ENCODE assay signal across 14 mouse cellular contexts in the genomic region with DNA sequence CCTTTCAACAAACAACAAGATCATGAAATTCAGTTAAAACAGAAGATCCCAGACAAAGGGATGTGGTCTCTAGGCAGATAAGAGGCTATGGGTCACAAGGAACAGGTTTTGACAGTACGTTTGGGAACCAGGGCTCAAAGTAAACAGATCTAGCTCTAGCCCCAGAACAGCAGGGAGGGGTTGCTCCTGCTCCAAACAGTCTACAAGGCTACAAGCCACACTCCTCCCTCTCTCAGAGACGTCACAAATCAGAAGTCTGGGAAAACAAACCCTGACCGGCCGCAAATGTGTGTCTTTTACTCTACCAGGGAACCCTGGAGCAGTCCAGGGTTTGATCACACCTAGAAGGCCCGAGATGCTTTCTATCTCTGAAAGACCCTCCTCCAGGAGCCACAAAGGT. TPM values are rescaled to one million over a fixed set of nuclear protein-coding genes. Genes with fewer than 3 reads are reported as not detected.
DNase-seq lines count a peak whose midpoint lies in the region; ATAC-seq and TF ChIP-seq lines count a peak whose summit lies in the region.
"Had no signal": no experiment of that assay in that cellular context is flagged by ENCODE, and none has a peak within 500 bp of the region (broad histone marks: within the 10 kb centered on the region; RNA-seq: fewer than 3 reads in every experiment).

No protein-coding gene starts in this region.

- DNase-seq in heart, adult 2 months = peak in 1 of 2 experiments; percentile 17
- DNase-seq in heart, adult 9 months (ENCODE audit: low spot score in 2 of 2) = no peak
- peak; percentile 22 for DNase-seq in kidney, postnatal 10 days
- no peak for DNase-seq in embryonic facial prominence, embryonic 10.5 days (ENCODE audit: low spot score)
- DNase-seq in spleen, adult 12 weeks (ENCODE audit: low spot score) = no peak
- DNase-seq: gastrocnemius, postnatal 36 days; kidney, postnatal 4 days; thymus, postnatal 4 days had no signal

- peaks cover 11% of the 10 kb centered on the region for H3K79me2 ChIP-seq in heart, adult 2 months (replicated peaks; ENCODE audit: control insufficient read depth, insufficient read depth, low read length)

- TF ChIP-seq POLR2A in heart, adult 2 months (IDR thresholded peaks at IDR 0.05; ENCODE audit: insufficient read depth, low read depth, low read length) = no peak

- peaks cover 3% of the 10 kb centered on the region; the same call in 1 of the 2 replicates for H3K36me3 ChIP-seq in heart, adult 2 months (ENCODE audit: control insufficient read depth, insufficient read depth, low read length)
- peaks cover 8% of the 10 kb centered on the region; the same call in 1 of the 2 replicates for H3K36me3 ChIP-seq in kidney, embryonic 16.5 days (ENCODE audit: insufficient read depth, low read length)
- H3K36me3 ChIP-seq in embryonic facial prominence, embryonic 10.5 days (replicated peaks) = peaks cover 11% of the 10 kb centered on the region
- H3K36me3 ChIP-seq in intestine, embryonic 16.5 days (ENCODE audit: control insufficient read depth, insufficient read depth, low read length) = peaks cover 6% of the 10 kb centered on the region

- no peaks in the 10 kb centered on the region for H3K9me3 ChIP-seq in kidney, embryonic 16.5 days (ENCODE audit: low read length)
- H3K9me3 ChIP-seq in embryonic facial prominence, embryonic 10.5 days = no peaks in the 10 kb centered on the region
- H3K9me3 ChIP-seq in intestine, embryonic 16.5 days (ENCODE audit: control insufficient read depth, low read length) = no peaks in the 10 kb centered on the region

- H3K4me3 ChIP-seq in heart, adult 2 months = no peak overlapping the region
- H3K4me3 ChIP-seq in kidney, embryonic 16.5 days (ENCODE audit: low read length) = no peak overlapping the region
- H3K4me3 ChIP-seq in embryonic facial prominence, embryonic 10.5 days = no peak overlapping the region
- H3K4me3 ChIP-seq in intestine, embryonic 16.5 days (ENCODE audit: low read length) = no peak overlapping the region

- peak overlapping the region; percentile 37 for H3K27ac ChIP-seq in heart, adult 2 months
- no peak overlapping the region for H3K27ac ChIP-seq in kidney, embryonic 16.5 days (ENCODE audit: low read length)
- H3K27ac ChIP-seq in embryonic facial prominence, embryonic 10.5 days (replicated peaks) = peak overlapping the region; percentile 59
- no peak overlapping the region for H3K27ac ChIP-seq in intestine, embryonic 16.5 days (ENCODE audit: low read length)
- H3K27ac ChIP-seq: macrophage had no signal

- H3K27me3 ChIP-seq in heart, adult 2 months (ENCODE audit: control insufficient read depth, insufficient read depth, low read length) = no peaks in the 10 kb centered on the region
- no peaks in the 10 kb centered on the region for H3K27me3 ChIP-seq in kidney, embryonic 16.5 days (ENCODE audit: insufficient read depth, low read length)
- 0 out of 2 replicates have a peak, but pooled peaks cover 10% of the 10 kb centered on the region for H3K27me3 ChIP-seq in embryonic facial prominence, embryonic 10.5 days (replicated peaks; ENCODE audit: low read depth, poor library complexity, severe bottlenecking)
- no peaks in the 10 kb centered on the region for H3K27me3 ChIP-seq in intestine, embryonic 16.5 days (replicated peaks; ENCODE audit: control insufficient read depth, insufficient read depth, low read length)

- H3K9ac ChIP-seq in heart, adult 2 months (ENCODE audit: low read depth, low read length) = no peak overlapping the region
- H3K9ac ChIP-seq in kidney, embryonic 16.5 days (replicated peaks; ENCODE audit: low read length) = no peak overlapping the region
- peak overlapping the region; percentile 42 for H3K9ac ChIP-seq in intestine, embryonic 16.5 days (ENCODE audit: low read depth, low read length)

- no peak for ATAC-seq in kidney, embryonic 16.5 days (ENCODE audit: low FRiP score, low TSS enrichment)
- ATAC-seq in intestine, embryonic 16.5 days = no peak
- ATAC-seq: activated CD4-positive, CD25-positive, alpha-beta regulatory T cell, adult 4 months; forebrain, embryonic 16.5 days had no signal

- intact Hi-C loops in heart, adult 2 months (cut with DNase I) = no loop called here

- TF ChIP-seq EP300 in heart, adult 2 months (IDR thresholded peaks at IDR 0.05; ENCODE audit: insufficient read depth, low read depth, low read length) = no peak

- H3K4me1 ChIP-seq in heart, adult 2 months (ENCODE audit: control insufficient read depth, insufficient read depth, low read length) = peaks cover 45% of the 10 kb centered on the region
- H3K4me1 ChIP-seq in kidney, embryonic 16.5 days (ENCODE audit: insufficient read depth, low read length) = peaks cover 66% of the 10 kb centered on the region
- peaks cover 87% of the 10 kb centered on the region for H3K4me1 ChIP-seq in embryonic facial prominence, embryonic 10.5 days
- peaks cover 61% of the 10 kb centered on the region for H3K4me1 ChIP-seq in intestine, embryonic 16.5 days (ENCODE audit: control insufficient read depth, insufficient read depth, low read length)

- 66% methylated on average over 5 of the region's 5 CpGs for WGBS in heart, adult 2 months
- 31% methylated on average over 5 of the region's 5 CpGs for WGBS in kidney, embryonic 16.5 days
- 35% methylated on average over 5 of the region's 5 CpGs for WGBS in embryonic facial prominence, embryonic 10.5 days
- 32% methylated on average over 5 of the region's 5 CpGs for WGBS in intestine, embryonic 16.5 days

- no peak overlapping the region for H3K4me2 ChIP-seq in kidney, embryonic 16.5 days (replicated peaks; ENCODE audit: low read depth, low read length)
- H3K4me2 ChIP-seq in intestine, embryonic 16.5 days (ENCODE audit: low read depth, low read length) = no peak overlapping the region
- H3K4me2 ChIP-seq: liver, embryonic 11.5 days had no signal

- no peak for TF ChIP-seq CTCF in heart, adult 2 months (IDR thresholded peaks at IDR 0.05)

RNA-seq across cellular contexts. Expression of a gene that starts 19.0 kb away (rescaled TPM):
- total RNA-seq in heart, adult 2 months (2021) = 100 to 1,000 TPM; 113 to 137 TPM
- 92.6 and 98.5 TPM in 2 replicates for polyA plus RNA-seq in heart, adult 2 months (2012; rRNA removed)
- 51.5 and 59.8 TPM in 2 replicates for polyA plus RNA-seq in kidney, embryonic 16.5 days (2015; fragmentation: Nextera tagmentation; extraction: Ambion mirVana)
- 49.6 and 52.9 TPM in 2 replicates for polyA plus RNA-seq in embryonic facial prominence, embryonic 10.5 days (2016; fragmentation: Nextera tagmentation; extraction: Ambion mirVana)
- polyA plus RNA-seq in intestine, embryonic 16.5 days (2015; fragmentation: Nextera tagmentation; extraction: Ambion mirVana) = 54.8 and 55.5 TPM in 2 replicates

RNA-seq across cellular contexts. Expression of a gene that starts 21.6 kb away (rescaled TPM):
- 10 to 100 TPM; 44.8 to 50.6 TPM for total RNA-seq in heart, adult 2 months (2021)
- polyA plus RNA-seq in heart, adult 2 months (2012; rRNA removed) = 89.9 and 95.3 TPM in 2 replicates
- 46.0 and 49.9 TPM in 2 replicates for polyA plus RNA-seq in kidney, embryonic 16.5 days (2015; fragmentation: Nextera tagmentation; extraction: Ambion mirVana)
- 38.2 and 39.6 TPM in 2 replicates for polyA plus RNA-seq in embryonic facial prominence, embryonic 10.5 days (2016; fragmentation: Nextera tagmentation; extraction: Ambion mirVana)
- 26.7 and 32.1 TPM in 2 replicates for polyA plus RNA-seq in intestine, embryonic 16.5 days (2015; fragmentation: Nextera tagmentation; extraction: Ambion mirVana)

RNA-seq across cellular contexts. Expression of a gene that starts 25.9 kb away (rescaled TPM):
- total RNA-seq in heart, adult 2 months (2021) = 10 to 100 TPM; 49.4 to 50.2 TPM
- polyA plus RNA-seq in heart, adult 2 months (2012; rRNA removed) = 32.5 and 42.4 TPM in 2 replicates
- 90.2 and 108 TPM in 2 replicates for polyA plus RNA-seq in kidney, embryonic 16.5 days (2015; fragmentation: Nextera tagmentation; extraction: Ambion mirVana)
- 145 and 155 TPM in 2 replicates for polyA plus RNA-seq in embryonic facial prominence, embryonic 10.5 days (2016; fragmentation: Nextera tagmentation; extraction: Ambion mirVana)
- 87.9 and 115 TPM in 2 replicates for polyA plus RNA-seq in intestine, embryonic 16.5 days (2015; fragmentation: Nextera tagmentation; extraction: Ambion mirVana)

RNA-seq across cellular contexts. Expression of a gene that starts 37.7 kb away (rescaled TPM):
- under 1 TPM; 0.26 to 0.32 TPM for total RNA-seq in heart, adult 2 months (2021)
- polyA plus RNA-seq in heart, adult 2 months (2012; rRNA removed) = 0.45 and 0.56 TPM in 2 replicates
- polyA plus RNA-seq in kidney, embryonic 16.5 days (2015; fragmentation: Nextera tagmentation; extraction: Ambion mirVana) = 21.2 and 24.6 TPM in 2 replicates
- polyA plus RNA-seq in embryonic facial prominence, embryonic 10.5 days (2016; fragmentation: Nextera tagmentation; extraction: Ambion mirVana) = 30.1 and 32.4 TPM in 2 replicates
- 12.4 and 15.9 TPM in 2 replicates for polyA plus RNA-seq in intestine, embryonic 16.5 days (2015; fragmentation: Nextera tagmentation; extraction: Ambion mirVana)
- total RNA-seq: gastrocnemius, postnatal 36 days had no signal

RNA-seq across cellular contexts. Expression of a gene that starts 54.8 kb away (rescaled TPM):
- 10 to 100 TPM; 12.2 to 13.6 TPM for total RNA-seq in heart, adult 2 months (2021)
- 19.5 and 20.7 TPM in 2 replicates for polyA plus RNA-seq in heart, adult 2 months (2012; rRNA removed)
- 42.7 and 43.1 TPM in 2 replicates for polyA plus RNA-seq in kidney, embryonic 16.5 days (2015; fragmentation: Nextera tagmentation; extraction: Ambion mirVana)
- 35.0 and 38.0 TPM in 2 replicates for polyA plus RNA-seq in embryonic facial prominence, embryonic 10.5 days (2016; fragmentation: Nextera tagmentation; extraction: Ambion mirVana)
- polyA plus RNA-seq in intestine, embryonic 16.5 days (2015; fragmentation: Nextera tagmentation; extraction: Ambion mirVana) = 23.4 and 26.0 TPM in 2 replicates

Comparison
In these comparisons a context has a peak if more than half of its experiments do, and no peak if none do; other contexts are left out.
1. H3K27ac ChIP-seq: peak in heart, adult 2 months (single experiment) and embryonic facial prominence, embryonic 10.5 days (single experiment); none in kidney, embryonic 16.5 days (single experiment) and intestine, embryonic 16.5 days (single experiment).